Mouse (Mus musculus): ENCODE measurements around the gene Stk4.

- TF ChIP-seq CTCF (IDR thresholded peaks at IDR 0.05; ENCODE audit: insufficient read depth, low read depth, low read length) = no peak
- TF ChIP-seq POLR2A (IDR thresholded peaks at IDR 0.05; ENCODE audit: insufficient read depth, low read depth, low read length) = no peak
These were observed 31.8 kb downstream of the Stk4 start for GRCm38 (mm10) chr2:164101936-164102335.

Data from olfactory bulb, adult 2 months (tissue).